Mouse (Mus musculus): ENCODE measurements around the gene Mgl2.
"Not testable (repeated sequence)": the region's sequence is repeated elsewhere in the genome, so short reads cannot be mapped to it uniquely, and the experiment has no call there.

Gene Mgl2

GRCm38 (mm10) chr11:70107085-70107484 lies 23.0 kb upstream of the Mgl2 start:
- Histone ChIP-seq H3K4me3 (replicated peaks; ENCODE audit: low read length) (peak overlapping the region; percentile 32), H3K27me3 (ENCODE audit: insufficient read depth, low read length) (no peaks in the 10 kb centered on the region; the same call in 1 of the 2 replicates), H3K9me3 (ENCODE audit: low read length) (no peaks in the 10 kb centered on the region), H3K36me3 (ENCODE audit: insufficient read depth, low read length) (no peaks in the 10 kb centered on the region), H3K4me1 (replicated peaks; ENCODE audit: low read depth, low read length) (peaks cover 33% of the 10 kb centered on the region)
- no peak for TF ChIP-seq CTCF (conservative IDR thresholded peaks at IDR 0.05; ENCODE audit: low read length)
- TF ChIP-seq NANOG (IDR thresholded peaks at IDR 0.05; ENCODE audit: borderline replicate concordance, low read length) = no peak
- no peak for TF ChIP-seq POU5F1 (IDR thresholded peaks at IDR 0.05; ENCODE audit: borderline replicate concordance, low read length)

- H3K4me3 ChIP-seq (replicated peaks; ENCODE audit: low read length) = no peak overlapping the region
- peaks cover 25% of the 10 kb centered on the region for H3K4me1 ChIP-seq (replicated peaks; ENCODE audit: low read depth, low read length)
- H3K27me3 ChIP-seq (ENCODE audit: insufficient read depth, low read length) = peaks cover 5% of the 10 kb centered on the region; the same call in 1 of the 2 replicates
- no peaks in the 10 kb centered on the region for H3K36me3 ChIP-seq (ENCODE audit: insufficient read depth, low read length)
- TF ChIP-seq POU5F1 (IDR thresholded peaks at IDR 0.05; ENCODE audit: borderline replicate concordance, low read length) (no peak), CTCF (conservative IDR thresholded peaks at IDR 0.05; ENCODE audit: low read length) (peak; percentile 89)
- H3K9me3 ChIP-seq (ENCODE audit: low read length) = no peaks in the 10 kb centered on the region
These were observed 20.0 kb upstream of the Mgl2 start for GRCm38 (mm10) chr11:70110146-70110545.

- TF ChIP-seq POU5F1 (IDR thresholded peaks at IDR 0.05; ENCODE audit: borderline replicate concordance, low read length) = no peak
- TF ChIP-seq NANOG (IDR thresholded peaks at IDR 0.05; ENCODE audit: borderline replicate concordance, low read length) = no peak
- no peak for TF ChIP-seq CTCF (conservative IDR thresholded peaks at IDR 0.05; ENCODE audit: low read length)
- H3K4me3 ChIP-seq (replicated peaks; ENCODE audit: low read length) = no peak overlapping the region
- H3K4me1 ChIP-seq (replicated peaks; ENCODE audit: low read depth, low read length) = peaks cover 6% of the 10 kb centered on the region
- no peaks in the 10 kb centered on the region for H3K36me3 ChIP-seq (ENCODE audit: insufficient read depth, low read length)
- H3K27me3 ChIP-seq (ENCODE audit: insufficient read depth, low read length) = peaks cover 5% of the 10 kb centered on the region; the same call in 1 of the 2 replicates
- H3K9me3 ChIP-seq (ENCODE audit: low read length) = peaks cover 6% of the 10 kb centered on the region
These were observed 15.6 kb upstream of the Mgl2 start for GRCm38 (mm10) chr11:70114562-70114961.

GRCm38 (mm10) chr11:70115901-70116300 lies 14.2 kb upstream of the Mgl2 start:
- no peak overlapping the region for H3K4me3 ChIP-seq (replicated peaks; ENCODE audit: low read length)
- TF ChIP-seq CTCF (conservative IDR thresholded peaks at IDR 0.05; ENCODE audit: low read length) = no peak
- TF ChIP-seq NANOG (IDR thresholded peaks at IDR 0.05; ENCODE audit: borderline replicate concordance, low read length) = no peak
- H3K27me3 ChIP-seq (ENCODE audit: insufficient read depth, low read length) = peaks cover 5% of the 10 kb centered on the region; the same call in 1 of the 2 replicates
- peaks cover 6% of the 10 kb centered on the region for H3K4me1 ChIP-seq (replicated peaks; ENCODE audit: low read depth, low read length)
- H3K9me3 ChIP-seq (ENCODE audit: low read length) = peaks cover 6% of the 10 kb centered on the region
- H3K36me3 ChIP-seq (ENCODE audit: insufficient read depth, low read length) = no peaks in the 10 kb centered on the region

GRCm38 (mm10) chr11:70135001-70135400 lies 4.9 kb downstream of the Mgl2 start:
- not testable (repeated sequence) for H3K4me1 ChIP-seq (replicated peaks; ENCODE audit: low read depth, low read length); H3K36me3 ChIP-seq (ENCODE audit: insufficient read depth, low read length); H3K27me3 ChIP-seq (ENCODE audit: insufficient read depth, low read length); H3K9me3 ChIP-seq (ENCODE audit: low read length); H3K4me3 ChIP-seq (replicated peaks; ENCODE audit: low read length)

GRCm38 (mm10) chr11:70135925-70136324 lies 5.8 kb downstream of the Mgl2 start:
- H3K27me3 ChIP-seq (ENCODE audit: insufficient read depth, low read length); H3K4me3 ChIP-seq (replicated peaks; ENCODE audit: low read length); H3K9me3 ChIP-seq (ENCODE audit: low read length): not testable (repeated sequence)

GRCm38 (mm10) chr11:70139171-70139570 lies 9.0 kb downstream of the Mgl2 start:
- TF ChIP-seq NANOG (IDR thresholded peaks at IDR 0.05; ENCODE audit: borderline replicate concordance, low read length) (no peak), POU5F1 (IDR thresholded peaks at IDR 0.05; ENCODE audit: borderline replicate concordance, low read length) (no peak), CTCF (conservative IDR thresholded peaks at IDR 0.05; ENCODE audit: low read length) (no peak)

More at GRCm38 (mm10) chr11:70135925-70136324, 5.8 kb downstream of the Mgl2 start:
- not testable (repeated sequence) for H3K4me1 ChIP-seq (replicated peaks; ENCODE audit: low read depth, low read length); H3K36me3 ChIP-seq (ENCODE audit: insufficient read depth, low read length)

GRCm38 (mm10) chr11:70151072-70151471 lies 20.9 kb downstream of the Mgl2 start:
- H3K36me3 ChIP-seq (ENCODE audit: insufficient read depth, low read length) = no peaks in the 10 kb centered on the region
- no peaks in the 10 kb centered on the region for H3K4me1 ChIP-seq (replicated peaks; ENCODE audit: low read depth, low read length)
- no peak for TF ChIP-seq CTCF (conservative IDR thresholded peaks at IDR 0.05; ENCODE audit: low read length)
- no peak for TF ChIP-seq NANOG (IDR thresholded peaks at IDR 0.05; ENCODE audit: borderline replicate concordance, low read length)
- no peak for TF ChIP-seq POU5F1 (IDR thresholded peaks at IDR 0.05; ENCODE audit: borderline replicate concordance, low read length)
- H3K9me3 ChIP-seq (ENCODE audit: low read length) = peaks cover 25% of the 10 kb centered on the region
- no peak overlapping the region for H3K4me3 ChIP-seq (replicated peaks; ENCODE audit: low read length)
- H3K27me3 ChIP-seq (ENCODE audit: insufficient read depth, low read length) = no peaks in the 10 kb centered on the region

More at GRCm38 (mm10) chr11:70139171-70139570, 9.0 kb downstream of the Mgl2 start:
- Histone ChIP-seq H3K4me1 (replicated peaks; ENCODE audit: low read depth, low read length) (no peaks in the 10 kb centered on the region), H3K9me3 (ENCODE audit: low read length) (peaks cover 6% of the 10 kb centered on the region; the same call in 1 of the 2 replicates), H3K36me3 (ENCODE audit: insufficient read depth, low read length) (no peaks in the 10 kb centered on the region), H3K27me3 (ENCODE audit: insufficient read depth, low read length) (peaks cover 7% of the 10 kb centered on the region; the same call in 1 of the 2 replicates), H3K4me3 (replicated peaks; ENCODE audit: low read length) (no peak overlapping the region)

- not testable (repeated sequence) for H3K36me3 ChIP-seq (ENCODE audit: insufficient read depth, low read length); H3K27me3 ChIP-seq (ENCODE audit: insufficient read depth, low read length); H3K4me3 ChIP-seq (replicated peaks; ENCODE audit: low read length); H3K4me1 ChIP-seq (replicated peaks; ENCODE audit: low read depth, low read length)
- H3K9me3 ChIP-seq (ENCODE audit: low read length) = peaks cover 25% of the 10 kb centered on the region
These were observed 25.8 kb downstream of the Mgl2 start, which contains the start of gene Clec10a for GRCm38 (mm10) chr11:70155897-70156296. Gene Clec10a (plus strand): TSS chr11:70156197.
